Mouse (Mus musculus) intestine, embryonic 14.5 days (tissue): ENCODE data around the gene Enoph1. TPM values are rescaled to one million over a fixed set of nuclear protein-coding genes. Genes with fewer than 3 reads are reported as not detected.
A peak's percentile ranks its signal among the peaks of the same experiment; 100 is the strongest.

Source experiments
- ATAC-seq: fragments of 200-750 bp; cut with Nextera tagmentation; replicated peaks from 2 replicates; pipeline ENCODE4 v1.8.0; 2017; ENCODE audit warnings: low read depth, moderate number of reproducible peaks, moderate TSS enrichment, moderate library complexity; ENCODE audit not compliant: low FRiP score, low TSS enrichment
- DNase-seq: peaks from one replicate; pipeline ENCODE4 v3.0.0-alpha.2; 2018; ENCODE audit warnings: low spot score
- H3K27ac ChIP-seq: fragments of 300-500 bp; sonication (generic); 2 replicates; pipeline ENCODE4 v1.5.1; 2014; ENCODE audit warnings: low read depth, mild to moderate bottlenecking, control low read depth
- H3K27me3 ChIP-seq: fragments of 300-500 bp; sonication (generic); replicated peaks from 2 replicates; pipeline ENCODE4 v1.6.1; 2014; ENCODE audit warnings: low read length, control low read depth; ENCODE audit not compliant: control insufficient read depth, insufficient read depth
- H3K36me3 ChIP-seq: fragments of 300-500 bp; sonication (generic); 2 replicates; pipeline ENCODE4 v1.6.1; 2014; ENCODE audit warnings: low read length, control low read depth; ENCODE audit not compliant: control insufficient read depth, insufficient read depth
- H3K4me1 ChIP-seq: fragments of 300-500 bp; sonication (generic); replicated peaks from 2 replicates; pipeline ENCODE4 v1.6.1; 2014; ENCODE audit warnings: low read length, control low read depth, mixed read lengths; ENCODE audit not compliant: control insufficient read depth, insufficient read depth
- H3K4me2 ChIP-seq: fragments of 300-500 bp; sonication (generic); 2 replicates; pipeline ENCODE4 v1.6.1; 2014; ENCODE audit warnings: low read length
- H3K4me3 ChIP-seq: fragments of 300-500 bp; sonication (generic); 2 replicates; pipeline ENCODE4 v1.5.1; 2014; ENCODE audit warnings: low read depth, low read length, control low read depth, mixed read lengths
- H3K9ac ChIP-seq: fragments of 300-500 bp; sonication (generic); 2 replicates; pipeline ENCODE4 v1.6.1; 2014; ENCODE audit warnings: mild to moderate bottlenecking, low read length
- H3K9me3 ChIP-seq: fragments of 300-500 bp; sonication (generic); 2 replicates; pipeline ENCODE4 v1.6.1; 2016; ENCODE audit warnings: low read length, control low read depth; ENCODE audit not compliant: control insufficient read depth
- WGBS: fragments of 180-500 bp; shearing (Covaris S2); extraction: QIAGEN DNeasy Blood & Tissue Kit; methylation state at CpG from one replicate; pipeline ENCODE4 v1.1.7; 2014; 5-methylcytosine and 5-hydroxymethylcytosine counted together
- polyA plus RNA-seq: library from polyadenylated mRNA; unstranded; fragments of >200 nt; fragmentation: Nextera tagmentation; extraction: Ambion mirVana; gene quantifications from 2 replicates; pipeline ENCODE4 v1.2.1, GENCODE M21; 2014

Gene Enoph1
- 49.8 and 51.7 TPM in 2 replicates for polyA plus RNA-seq

DNA sequence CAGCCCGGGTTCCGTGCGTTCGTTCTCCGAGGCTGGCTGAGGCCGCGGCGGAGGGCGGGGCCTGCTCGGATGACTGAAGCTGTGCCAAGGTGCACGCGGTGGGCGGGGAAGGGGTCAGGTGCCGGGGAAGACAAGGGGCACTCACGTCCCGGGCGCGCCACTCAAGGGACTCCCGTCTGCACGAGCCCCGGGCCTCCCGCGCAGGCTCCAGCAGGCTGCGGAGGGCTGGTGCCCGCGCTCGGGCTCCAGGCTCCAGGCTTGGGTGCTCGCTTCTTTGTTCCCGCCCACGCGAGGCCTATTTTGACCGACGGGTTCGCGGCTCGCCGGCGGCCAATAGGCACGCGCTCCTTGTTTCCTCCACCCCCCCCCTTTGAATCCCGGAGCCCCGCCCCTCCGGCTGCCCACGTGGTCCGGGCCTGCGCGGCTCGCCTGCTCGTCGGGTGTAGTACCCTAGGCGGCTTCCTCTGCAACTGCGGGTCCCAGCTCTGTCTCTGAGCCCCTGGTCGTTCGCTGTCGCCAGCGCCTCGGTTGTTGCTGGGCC, at the start of gene Enoph1, which contains the start of gene Hnrnpdl:
TSS of gene Enoph1 (plus strand) at position 384 of the 541 bp plus-strand sequence.
TSS of gene Hnrnpdl (minus strand) at position 63 of the 541 bp plus-strand sequence.
- DNase-seq, result peak; percentile 97

DNA sequence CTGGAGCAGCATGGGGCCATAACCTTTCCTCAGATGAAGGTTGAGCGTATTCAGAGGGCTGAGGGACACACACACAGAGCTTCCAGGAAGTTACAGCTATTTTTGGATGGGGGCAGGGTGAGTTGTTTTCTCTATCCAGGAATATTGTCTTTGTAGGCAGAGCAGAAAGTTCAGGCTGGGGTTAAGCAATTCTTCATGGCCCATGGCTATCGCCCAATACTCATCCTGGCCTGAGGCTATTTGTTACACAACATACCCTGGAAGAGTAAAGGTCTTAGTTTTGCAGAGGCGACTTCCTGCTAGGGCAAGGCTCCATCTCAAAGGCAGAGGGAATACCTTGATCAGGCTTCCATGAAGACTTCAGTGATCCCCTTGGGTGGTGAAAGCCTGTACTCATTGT, 45.6 kb upstream of the Enoph1 start:
- WGBS, result 79% methylated on average over 3 of the region's 3 CpGs
- no peak overlapping the region for H3K27ac ChIP-seq
- no peaks in the 10 kb centered on the region for H3K27me3 ChIP-seq
- DNase-seq, result peak; percentile 27
- H3K36me3 ChIP-seq, result no peaks in the 10 kb centered on the region
- H3K4me2 ChIP-seq, result no peak overlapping the region
- 0 out of 2 replicates have a peak, but pooled peaks cover 6% of the 10 kb centered on the region for H3K9me3 ChIP-seq
- H3K4me1 ChIP-seq, result no peaks in the 10 kb centered on the region
- no peak overlapping the region for H3K4me3 ChIP-seq
- no peak for ATAC-seq
- no peak overlapping the region for H3K9ac ChIP-seq

More for the DNA sequence above, at the start of gene Enoph1, which contains the start of gene Hnrnpdl:
- Histone ChIP-seq H3K27ac (peak within 1 kb of the TSS; percentile 96), H3K4me3 (peak within 1 kb of the TSS; percentile 99), H3K4me2 (peak within 1 kb of the TSS; percentile 79), H3K9ac (peak within 1 kb of the TSS; percentile 99), H3K9me3 (no peaks in the 10 kb centered on the region), H3K4me1 (peaks cover 34% of the 10 kb centered on the region), H3K27me3 (no peaks in the 10 kb centered on the region), H3K36me3 (peaks cover 33% of the 10 kb centered on the region)
- 0% methylated on average over 54 of the region's 57 CpGs for WGBS
- ATAC-seq, result peak; percentile 87

- Histone ChIP-seq H3K36me3 (no peaks in the 10 kb centered on the region), H3K27ac (no peak overlapping the region), H3K4me2 (no peak overlapping the region), H3K27me3 (no peaks in the 10 kb centered on the region), H3K4me1 (no peaks in the 10 kb centered on the region), H3K9ac (no peak overlapping the region), H3K4me3 (no peak overlapping the region), H3K9me3 (0 out of 2 replicates have a peak, but pooled peaks cover 6% of the 10 kb centered on the region)
- peak; percentile 35 for DNase-seq
- 86% methylated on average over 3 of the region's 3 CpGs for WGBS
- no peak for ATAC-seq
Observed at GRCm38 (mm10) chr5:99994680-99995079, 45.1 kb upstream of the Enoph1 start.

DNA sequence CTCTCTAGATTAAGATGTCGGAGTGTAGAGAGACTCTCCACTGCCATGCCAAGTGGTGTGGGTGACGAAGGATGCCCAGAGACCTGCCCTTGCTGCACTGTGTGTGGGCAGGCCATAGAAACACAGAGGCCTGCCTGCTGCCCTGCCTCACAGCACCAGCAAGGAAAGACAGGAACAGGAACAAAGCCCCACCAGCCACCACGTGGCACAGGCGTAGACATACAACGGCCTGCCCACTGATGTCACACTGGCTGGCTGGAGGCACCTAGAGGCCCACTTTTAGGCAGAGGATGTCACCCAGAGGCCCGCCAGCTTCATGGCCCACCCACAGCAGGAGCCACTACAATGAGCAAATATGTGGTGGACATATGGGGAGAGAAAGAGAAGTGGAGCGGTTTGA, 39.7 kb upstream of the Enoph1 start:
- no peaks in the 10 kb centered on the region for H3K36me3 ChIP-seq
- no peak overlapping the region for H3K27ac ChIP-seq
- no peak overlapping the region for H3K4me2 ChIP-seq
- H3K9ac ChIP-seq, result no peak overlapping the region
- H3K9me3 ChIP-seq, result 0 out of 2 replicates have a peak, but pooled peaks cover 6% of the 10 kb centered on the region
- ATAC-seq (no peak), DNase-seq (no peak)
- no peaks in the 10 kb centered on the region for H3K27me3 ChIP-seq
- no peaks in the 10 kb centered on the region for H3K4me1 ChIP-seq
- no peak overlapping the region for H3K4me3 ChIP-seq
- WGBS, result 79% methylated on average over 7 of the region's 7 CpGs

GRCm38 (mm10) chr5:100000500-100000899, 39.3 kb upstream of the Enoph1 start:
- Histone ChIP-seq H3K27me3 (no peaks in the 10 kb centered on the region), H3K9me3 (0 out of 2 replicates have a peak, but pooled peaks cover 6% of the 10 kb centered on the region), H3K4me3 (no peak overlapping the region), H3K4me1 (no peaks in the 10 kb centered on the region), H3K4me2 (no peak overlapping the region), H3K36me3 (no peaks in the 10 kb centered on the region), H3K27ac (no peak overlapping the region), H3K9ac (no peak overlapping the region)
- 40% methylated on average over 8 of the region's 8 CpGs for WGBS
- DNase-seq (no peak), ATAC-seq (no peak)

DNA sequence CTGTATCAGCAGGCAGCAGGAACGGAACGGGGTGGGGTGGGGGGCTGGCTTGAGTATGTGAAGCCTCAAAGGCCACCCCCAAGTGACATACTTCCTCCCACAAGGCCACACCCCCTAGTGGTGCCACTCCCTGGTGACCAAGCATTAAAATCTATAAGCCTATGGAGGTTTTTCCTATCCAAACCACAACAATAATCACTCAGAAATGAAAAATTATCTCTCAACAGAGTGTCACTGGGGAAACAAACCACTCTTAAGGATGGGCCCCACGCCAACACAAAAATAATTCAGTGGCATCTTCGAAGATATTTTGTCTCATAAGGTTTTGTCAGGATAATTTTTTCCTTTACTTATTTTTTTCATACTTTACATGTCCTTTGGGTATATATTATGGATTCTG, 35.9 kb upstream of the Enoph1 start:
- Histone ChIP-seq H3K4me1 (no peaks in the 10 kb centered on the region), H3K27ac (no peak overlapping the region), H3K4me3 (no peak overlapping the region), H3K9me3 (no peaks in the 10 kb centered on the region), H3K4me2 (no peak overlapping the region), H3K36me3 (no peaks in the 10 kb centered on the region), H3K9ac (no peak overlapping the region), H3K27me3 (no peaks in the 10 kb centered on the region)
- 87% methylated on average over 4 of the region's 4 CpGs for WGBS
- DNase-seq (no peak), ATAC-seq (no peak)

DNA sequence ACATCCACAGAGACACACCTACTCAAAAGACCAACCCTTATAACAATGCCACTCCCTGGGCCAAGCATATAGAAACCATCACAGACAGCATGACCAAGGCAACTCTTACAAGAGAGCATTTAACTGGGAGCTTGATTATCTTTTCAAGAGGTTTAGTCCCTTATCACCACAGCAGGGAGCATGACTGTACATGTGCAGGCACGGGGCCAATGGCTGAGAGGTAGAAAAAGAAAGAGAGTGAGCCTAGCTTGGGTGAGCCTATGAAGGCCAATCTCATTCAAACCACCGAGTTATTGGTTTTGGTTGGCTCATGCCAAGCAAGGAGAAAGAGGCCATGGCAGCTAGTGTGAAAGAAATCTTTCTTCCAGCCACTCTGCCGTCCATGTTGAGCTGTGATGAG, 34.4 kb upstream of the Enoph1 start:
- H3K4me2 ChIP-seq, result no peak overlapping the region
- 69% methylated on average over 3 of the region's 3 CpGs for WGBS

DNA sequence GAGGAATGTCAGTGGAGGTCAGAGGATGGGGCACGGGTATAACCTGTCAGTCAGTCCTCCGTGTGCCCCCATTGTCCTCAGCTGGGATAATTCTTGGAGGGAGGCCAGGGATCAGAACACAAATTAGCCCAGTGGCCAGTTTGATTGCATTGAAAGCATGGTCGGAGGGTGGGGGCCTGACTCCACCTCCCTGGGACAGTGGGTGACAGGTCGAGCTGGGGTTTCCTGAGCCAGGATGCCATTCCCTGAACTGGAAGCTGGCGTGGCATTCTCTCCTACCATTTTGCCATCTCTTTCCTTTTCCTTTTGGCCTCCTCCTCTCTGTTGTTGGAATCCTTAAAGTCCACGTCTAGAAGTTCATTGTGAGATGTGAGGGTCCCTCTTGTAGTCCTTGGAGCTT, 33.9 kb upstream of the Enoph1 start:
- DNase-seq, result no peak
- ATAC-seq, result no peak
- Histone ChIP-seq H3K36me3 (no peaks in the 10 kb centered on the region), H3K4me2 (no peak overlapping the region), H3K27ac (no peak overlapping the region), H3K9ac (no peak overlapping the region), H3K4me1 (no peaks in the 10 kb centered on the region), H3K4me3 (no peak overlapping the region), H3K27me3 (no peaks in the 10 kb centered on the region), H3K9me3 (no peaks in the 10 kb centered on the region)
- 84% methylated on average over 6 of the region's 6 CpGs for WGBS

More for the DNA sequence above, 34.4 kb upstream of the Enoph1 start:
- no peak overlapping the region for H3K9ac ChIP-seq
- no peaks in the 10 kb centered on the region for H3K9me3 ChIP-seq
- H3K4me3 ChIP-seq, result no peak overlapping the region
- ATAC-seq (no peak), DNase-seq (no peak)
- no peaks in the 10 kb centered on the region for H3K27me3 ChIP-seq
- no peaks in the 10 kb centered on the region for H3K4me1 ChIP-seq
- H3K27ac ChIP-seq, result no peak overlapping the region
- H3K36me3 ChIP-seq, result no peaks in the 10 kb centered on the region
